ENCODE assay signal across 25 mouse cellular contexts in the genomic region with DNA sequence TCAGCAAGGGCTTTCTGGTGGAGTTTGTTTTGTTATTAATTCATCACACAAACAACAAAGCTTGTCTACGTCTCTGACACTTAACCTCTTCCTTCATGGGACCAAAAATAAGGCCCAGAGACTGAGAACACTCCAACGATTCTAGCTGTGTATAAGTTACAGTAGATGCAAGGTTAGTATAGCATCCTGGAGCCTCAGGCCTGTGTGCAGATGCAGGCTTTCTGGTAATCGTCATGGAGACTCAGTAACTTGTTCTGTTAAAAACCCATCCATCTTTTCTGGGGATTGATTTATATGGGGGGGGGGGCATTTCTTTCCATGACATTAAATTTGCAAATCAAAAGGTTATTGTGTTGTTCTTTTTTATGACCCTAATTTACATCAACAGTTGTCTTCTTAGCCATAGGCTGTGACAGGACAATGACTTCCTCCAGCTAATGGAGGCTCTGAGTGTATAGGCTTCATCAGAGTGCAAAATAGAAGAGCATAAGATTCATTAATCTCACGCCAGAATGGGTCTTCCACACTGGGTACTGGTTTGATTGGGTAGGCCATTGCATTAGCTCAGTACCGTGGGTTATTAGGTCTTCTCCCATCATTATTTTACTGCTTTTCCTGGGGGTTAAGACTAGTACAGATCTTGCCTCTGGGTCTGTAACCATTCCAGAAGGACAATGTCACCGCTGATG. TPM values are rescaled to one million over a fixed set of nuclear protein-coding genes. Genes with fewer than 3 reads are reported as not detected.
"Had no signal": no experiment of that assay in that cellular context is flagged by ENCODE, and none has a peak within 500 bp of the region (broad histone marks: within the 10 kb centered on the region; RNA-seq: fewer than 3 reads in every experiment).

No protein-coding gene starts in this region.

- DNase-seq: liver, embryonic 13.5 days; liver, postnatal 0 days; lung, adult 2 months; lung, postnatal 14 days; lung, postnatal 36 days; midbrain, embryonic 14.5 days; retina, postnatal 1 day; right cerebral cortex, adult 18-20 months; thymus, adult 2 months; thymus, postnatal 14 days; thymus, postnatal 36 days had no signal

- ATAC-seq: liver, postnatal 0 days; lung, postnatal 0 days; midbrain, embryonic 16.5 days had no signal

- H3K4me2 ChIP-seq: liver, embryonic 11.5 days; liver, embryonic 13.5 days; liver, embryonic 15.5 days; lung, embryonic 15.5 days; midbrain, embryonic 12.5 days; stomach, embryonic 15.5 days had no signal

- H3K9ac ChIP-seq: liver, embryonic 13.5 days; liver, embryonic 15.5 days; liver, postnatal 0 days; lung, embryonic 15.5 days; midbrain, embryonic 12.5 days; stomach, embryonic 15.5 days had no signal

- H3K27ac ChIP-seq: liver, embryonic 13.5 days; liver, embryonic 15.5 days; lung, embryonic 15.5 days; macrophage; midbrain, embryonic 10.5 days; midbrain, embryonic 12.5 days; stomach, embryonic 15.5 days; stomach, postnatal 0 days had no signal

- H3K27me3 ChIP-seq: liver, embryonic 13.5 days; liver, embryonic 15.5 days; lung, embryonic 15.5 days; megakaryocyte, embryonic 14.5 days; midbrain, embryonic 12.5 days; stomach, embryonic 15.5 days had no signal

- H3K4me3 ChIP-seq: liver, embryonic 13.5 days; liver, embryonic 15.5 days; lung, embryonic 15.5 days; megakaryocyte, embryonic 14.5 days; midbrain, embryonic 10.5 days; midbrain, embryonic 12.5 days; myocyte; stomach, embryonic 15.5 days had no signal

- H3K4me1 ChIP-seq: liver, embryonic 13.5 days; liver, embryonic 15.5 days; lung, embryonic 15.5 days; megakaryocyte, embryonic 14.5 days; midbrain, embryonic 12.5 days; stomach, embryonic 15.5 days had no signal

- H3K9me3 ChIP-seq: liver, embryonic 13.5 days; liver, embryonic 15.5 days; lung, embryonic 15.5 days; midbrain, embryonic 12.5 days; stomach, embryonic 15.5 days had no signal

- H3K36me3 ChIP-seq: liver, embryonic 13.5 days; lung, embryonic 15.5 days; midbrain, embryonic 10.5 days; midbrain, embryonic 12.5 days had no signal

RNA-seq across cellular contexts. Expression of gene Cpb2, which starts 36.6 kb away (rescaled TPM):
- polyA plus RNA-seq: lung, embryonic 15.5 days; lung, postnatal 0 days; macrophage; midbrain, embryonic 10.5 days; midbrain, embryonic 12.5 days; midbrain, embryonic 14.5 days; midbrain, embryonic 16.5 days; myocyte; spleen, adult 2 months; testis, adult 2 months; thymus, adult 2 months had no signal
